In genomic region chr15:85792819-85793218, GRCm38 (mm10) we compare ENCODE assay signal across 14 mouse cellular contexts. TPM values are rescaled to one million over a fixed set of nuclear protein-coding genes. Genes with fewer than 3 reads are reported as not detected.
DNase-seq lines count a peak whose midpoint lies in the region; ATAC-seq and TF ChIP-seq lines count a peak whose summit lies in the region.
"Had no signal": no experiment of that assay in that cellular context is flagged by ENCODE, and none has a peak within 500 bp of the region (broad histone marks: within the 10 kb centered on the region; RNA-seq: fewer than 3 reads in every experiment).

No protein-coding gene starts in this region.

- no peaks in the 10 kb centered on the region for H3K4me1 ChIP-seq in lung, embryonic 14.5 days (ENCODE audit: insufficient read depth)
- H3K4me1 ChIP-seq in lung, adult 2 months (ENCODE audit: control insufficient read depth, insufficient read depth, low read length): no peaks in the 10 kb centered on the region
- H3K4me1 ChIP-seq: midbrain, embryonic 15.5 days had no signal

- no peaks in the 10 kb centered on the region for H3K36me3 ChIP-seq in lung, embryonic 14.5 days (ENCODE audit: insufficient read depth)
- H3K36me3 ChIP-seq: midbrain, embryonic 15.5 days had no signal

- WGBS in lung, embryonic 14.5 days: 74% methylated on average over 1 of the region's 1 CpGs
- 53% methylated on average over 1 of the region's 1 CpGs for WGBS in lung, adult 2 months

- no peak overlapping the region for H3K27ac ChIP-seq in lung, embryonic 14.5 days (ENCODE audit: low read depth)
- H3K27ac ChIP-seq: liver, embryonic 14.5 days; midbrain, embryonic 15.5 days had no signal

- peak; percentile 8 to 18 for DNase-seq in frontal cortex, postnatal 36 days (ENCODE audit: low spot score in 2 of 2)
- DNase-seq in lung, embryonic 14.5 days: peak; percentile 70
- DNase-seq in lung, adult 2 months: no peak
- DNase-seq in brain, embryonic 18.5 days (ENCODE audit: low read depth, low spot score): peak; percentile 40
- DNase-seq in spleen, postnatal 36 days (ENCODE audit: low spot score in 2 of 2): no peak
- DNase-seq in left cerebral cortex, adult 8-10 months (ENCODE audit: low spot score in 2 of 2): no peak
- DNase-seq: kidney, postnatal 36 days; retina, postnatal 1 day; thymus, adult 18-20 months had no signal

- H3K4me2 ChIP-seq in lung, embryonic 14.5 days: no peak overlapping the region
- H3K4me2 ChIP-seq: midbrain, embryonic 15.5 days had no signal

- TF ChIP-seq POLR2A in lung, adult 2 months (IDR thresholded peaks at IDR 0.05; ENCODE audit: borderline replicate concordance, extremely low read depth, low read depth, low read length): no peak

- ATAC-seq in frontal cortex, adult (ENCODE audit: low TSS enrichment): no peak
- ATAC-seq in lung, embryonic 14.5 days (ENCODE audit: insufficient read depth): no peak
- ATAC-seq in hematopoietic stem cell, adult 5-6 weeks (replicated peaks in 1 of 2; ENCODE audit: insufficient read depth in 1 of 2, low FRiP score in 2 of 2, low TSS enrichment in 1 of 2, low read depth in 1 of 2, poor library complexity in 2 of 2, severe bottlenecking in 2 of 2): peak; percentile 46 to 76; a peak in 3 of 4 replicates
- ATAC-seq: forebrain, embryonic 16.5 days; midbrain, embryonic 15.5 days had no signal

- no peak overlapping the region for H3K4me3 ChIP-seq in lung, embryonic 14.5 days (ENCODE audit: low read depth, low read length)
- H3K4me3 ChIP-seq in lung, adult 2 months (replicated peaks; ENCODE audit: extremely low read depth, low read depth, low read length): no peak overlapping the region
- H3K4me3 ChIP-seq: midbrain, embryonic 15.5 days had no signal

- no peaks in the 10 kb centered on the region for H3K27me3 ChIP-seq in lung, embryonic 14.5 days (ENCODE audit: insufficient read depth, low read length)
- H3K27me3 ChIP-seq: midbrain, embryonic 15.5 days had no signal

- H3K9ac ChIP-seq in lung, embryonic 14.5 days: no peak overlapping the region
- H3K9ac ChIP-seq: liver, embryonic 14.5 days; midbrain, embryonic 15.5 days had no signal

- H3K9me3 ChIP-seq in lung, embryonic 14.5 days (ENCODE audit: low read depth, low read length): no peaks in the 10 kb centered on the region
- H3K9me3 ChIP-seq: midbrain, embryonic 15.5 days had no signal

- TF ChIP-seq CTCF in lung, embryonic 14.5 days (IDR thresholded peaks at IDR 0.05; ENCODE audit: low read depth): no peak
- no peak for TF ChIP-seq CTCF in lung, adult 2 months (IDR thresholded peaks at IDR 0.05; ENCODE audit: insufficient read depth, low read length)

RNA-seq across cellular contexts. Expression of gene Cdpf1, which starts 18.7 kb away (rescaled TPM):
- polyA plus RNA-seq in lung, embryonic 14.5 days (2014; fragmentation: Nextera tagmentation; extraction: Ambion mirVana): 26.8 and 31.2 TPM in 2 replicates
- 39.0 and 43.0 TPM in 2 replicates for polyA plus RNA-seq in lung, adult 2 months (2012; rRNA removed)
- 12.1 and 12.4 TPM in 2 replicates for total RNA-seq in hematopoietic stem cell, adult 5-6 weeks (2017)
- 10 to 100 TPM; 19.8 to 23.5 (median 22.4) TPM for total RNA-seq in left cerebral cortex, adult 8-10 months (2022)

RNA-seq across cellular contexts. Expression of gene Pkdrej, which starts 28.7 kb away (rescaled TPM):
- polyA plus RNA-seq in lung, embryonic 14.5 days (2014; fragmentation: Nextera tagmentation; extraction: Ambion mirVana): 0.20 and 0.24 TPM in 2 replicates
- 0.25 and 0.44 TPM in 2 replicates for polyA plus RNA-seq in lung, adult 2 months (2012; rRNA removed)
- 0.19 TPM in 1 of 2 replicates, not detected in the other for total RNA-seq in hematopoietic stem cell, adult 5-6 weeks (2017)
- total RNA-seq in left cerebral cortex, adult 8-10 months (2022): 1 to 10 TPM; 1.0 to 1.5 (median 1.3) TPM

RNA-seq across cellular contexts. Expression of gene Ttc38, which starts 39.3 kb away (rescaled TPM):
- 3.4 and 4.1 TPM in 2 replicates for polyA plus RNA-seq in lung, embryonic 14.5 days (2014; fragmentation: Nextera tagmentation; extraction: Ambion mirVana)
- polyA plus RNA-seq in lung, adult 2 months (2012; rRNA removed): 8.7 and 13.0 TPM in 2 replicates
- 7.6 and 11.3 TPM in 2 replicates for total RNA-seq in hematopoietic stem cell, adult 5-6 weeks (2017)
- total RNA-seq in left cerebral cortex, adult 8-10 months (2022): 10 to 100 TPM in 2 of 4 experiments, 1 to 10 TPM in 2; 5.8 to 13.3 (median 9.6) TPM

RNA-seq across cellular contexts. Expression of gene Ppara, which starts 58.0 kb away (rescaled TPM):
- polyA plus RNA-seq in lung, embryonic 14.5 days (2014; fragmentation: Nextera tagmentation; extraction: Ambion mirVana): 2.7 and 3.3 TPM in 2 replicates
- 2.2 and 2.3 TPM in 2 replicates for polyA plus RNA-seq in lung, adult 2 months (2012; rRNA removed)
- total RNA-seq in hematopoietic stem cell, adult 5-6 weeks (2017): not detected in 2 replicates
- total RNA-seq in left cerebral cortex, adult 8-10 months (2022): 1 to 10 TPM; 2.8 to 3.6 (median 3.3) TPM

Comparison
In these comparisons a context has a peak if more than half of its experiments do, and no peak if none do; other contexts are left out.
1. DNase-seq: peak in frontal cortex, postnatal 36 days (2 of 2), lung, embryonic 14.5 days (single experiment) and brain, embryonic 18.5 days (single experiment); none in lung, adult 2 months (single experiment), spleen, postnatal 36 days (0 of 2) and left cerebral cortex, adult 8-10 months (0 of 2).
2. ATAC-seq: peak in hematopoietic stem cell, adult 5-6 weeks (2 of 2); none in frontal cortex, adult (single experiment) and lung, embryonic 14.5 days (single experiment).